Mouse (Mus musculus): ENCODE measurements at regions not wholly inside any gene's neighbourhood (a gene's known extent, or its start where the extent isn't known, plus 50 kb on each side); places are given as distances from the start of the nearest gene placed in this dataset.

- H3K79me2 ChIP-seq (replicated peaks; ENCODE audit: control insufficient read depth, extremely low read depth, insufficient read depth, poor library complexity, severe bottlenecking), result no peaks in the 10 kb centered on the region
- dilution Hi-C loops (cut with MboI; ENCODE audit: extremely low pct_ligation_motif_present, extremely low pct_unique_long_range_greater_than_20kb, low sequenced_read_pairs), result no loop called here
- in situ Hi-C loops (cut with MboI; ENCODE audit: low pct_ligation_motif_present, low pct_unique_long_range_greater_than_20kb, low sequenced_read_pairs), result no loop called here
Observed at GRCm38 (mm10) chr3:29801081-29801480, 719.3 kb downstream of the Egfem1 start.

GRCm38 (mm10) chr3:29774365-29774764 lies 692.5 kb downstream of the Egfem1 start:
- H3K4me2 ChIP-seq (ENCODE audit: insufficient read depth, low read depth, poor library complexity, severe bottlenecking), result no peak overlapping the region
- no peak overlapping the region for H3K27ac ChIP-seq (ENCODE audit: insufficient read depth, low read depth)
- H3K79me2 ChIP-seq (replicated peaks; ENCODE audit: control insufficient read depth, extremely low read depth, insufficient read depth, poor library complexity, severe bottlenecking), result no peaks in the 10 kb centered on the region
- in situ Hi-C loops (cut with MboI; ENCODE audit: low pct_ligation_motif_present, low pct_unique_long_range_greater_than_20kb, low sequenced_read_pairs) (no loop called here), dilution Hi-C loops (cut with MboI; ENCODE audit: extremely low pct_ligation_motif_present, extremely low pct_unique_long_range_greater_than_20kb, low sequenced_read_pairs) (no loop called here)
- no peak overlapping the region for H3K4me3 ChIP-seq (replicated peaks in 1 of 3; ENCODE audit: low read depth in 2 of 3, low read length in 2 of 3, poor library complexity in 1 of 3)
- no peak for TF ChIP-seq HCFC1 (IDR thresholded peaks at IDR 0.05; ENCODE audit: low read depth, low read length)
- TF ChIP-seq TCF12 (IDR thresholded peaks at IDR 0.05; ENCODE audit: low read depth, low read length), result no peak
- no peak for TF ChIP-seq RAD21 (IDR thresholded peaks at IDR 0.05; ENCODE audit: low read depth, low read length)
- no peak for TF ChIP-seq SMC3 (IDR thresholded peaks at IDR 0.05; ENCODE audit: low read depth, low read length)
- TF ChIP-seq MYC (IDR thresholded peaks at IDR 0.05; ENCODE audit: low read depth, low read length), result no peak
- TF ChIP-seq JUND (conservative IDR thresholded peaks at IDR 0.05; ENCODE audit: low read depth, low read length), result no peak
- no peak for TF ChIP-seq TBP (conservative IDR thresholded peaks at IDR 0.05; ENCODE audit: low read depth, low read length)
- no peak for TF ChIP-seq IRF4 (IDR thresholded peaks at IDR 0.05; ENCODE audit: low read depth, low read length)
- no peak for TF ChIP-seq POLR2A (IDR thresholded peaks at IDR 0.05; ENCODE audit: low read depth, low read length)
- TF ChIP-seq ZMIZ1 (IDR thresholded peaks at IDR 0.05; ENCODE audit: low read depth, low read length), result no peak
- no peak for TF ChIP-seq BHLHE40 (IDR thresholded peaks at IDR 0.05; ENCODE audit: low read depth, low read length)
- no peak for TF ChIP-seq CHD1 (IDR thresholded peaks at IDR 0.05; ENCODE audit: low read depth, low read length)
- no peak for TF ChIP-seq CHD2 (IDR thresholded peaks at IDR 0.05; ENCODE audit: low read length)
- no peak for TF ChIP-seq EP300 (IDR thresholded peaks at IDR 0.05; ENCODE audit: low read length)
- TF ChIP-seq POLR2AphosphoS2 (IDR thresholded peaks at IDR 0.05; ENCODE audit: low read depth, low read length), result no peak
- no peak for TF ChIP-seq MXI1 (IDR thresholded peaks at IDR 0.05; ENCODE audit: low read depth, low read length)
- TF ChIP-seq MEF2A (IDR thresholded peaks at IDR 0.05; ENCODE audit: borderline replicate concordance, low read depth, low read length), result no peak
- no peak for TF ChIP-seq MAX (IDR thresholded peaks at IDR 0.05; ENCODE audit: low read length)
- no peaks in the 10 kb centered on the region for H3K27me3 ChIP-seq (replicated peaks)
- no peak for DNase-seq (ENCODE audit: extremely low read depth)
- no peak overlapping the region for H3K9ac ChIP-seq (ENCODE audit: insufficient read depth, low read depth)
- H3K36me3 ChIP-seq (replicated peaks in 1 of 2; ENCODE audit: control insufficient read depth in 1 of 2, insufficient read depth in 1 of 2, low read length in 1 of 2), result no peaks in the 10 kb centered on the region
- peaks cover 0 to 4% of the 10 kb centered on the region in 2 experiments; a peak in 2 of 4 replicates for H3K4me1 ChIP-seq (ENCODE audit: control insufficient read depth in 1 of 2, insufficient read depth in 2 of 2)
- no peaks in the 10 kb centered on the region for H3K9me3 ChIP-seq (replicated peaks; ENCODE audit: low read length)

More at GRCm38 (mm10) chr3:29801081-29801480, 719.3 kb downstream of the Egfem1 start:
- Histone ChIP-seq H3K9me3 (replicated peaks; ENCODE audit: low read length) (no peaks in the 10 kb centered on the region), H3K9ac (ENCODE audit: insufficient read depth, low read depth) (no peak overlapping the region), H3K27ac (ENCODE audit: insufficient read depth, low read depth) (no peak overlapping the region), H3K36me3 (replicated peaks in 1 of 2; ENCODE audit: control insufficient read depth in 1 of 2, insufficient read depth in 1 of 2, low read length in 1 of 2) (no peaks in the 10 kb centered on the region), H3K27me3 (replicated peaks) (no peaks in the 10 kb centered on the region), H3K4me2 (ENCODE audit: insufficient read depth, low read depth, poor library complexity, severe bottlenecking) (no peak overlapping the region), H3K4me3 (replicated peaks in 1 of 3; ENCODE audit: low read depth in 2 of 3, low read length in 2 of 3, poor library complexity in 1 of 3) (no peak overlapping the region), H3K4me1 (ENCODE audit: control insufficient read depth in 1 of 2, insufficient read depth in 2 of 2) (no peaks in the 10 kb centered on the region)
- TF ChIP-seq ZNF384 (IDR thresholded peaks at IDR 0.05; ENCODE audit: low read depth, low read length) (no peak), E2F4 (IDR thresholded peaks at IDR 0.05; ENCODE audit: insufficient replicate concordance, low read depth, low read length) (no peak), USF1 (IDR thresholded peaks at IDR 0.05; ENCODE audit: low read depth, low read length) (no peak), USF2 (conservative IDR thresholded peaks at IDR 0.05; ENCODE audit: low read depth, low read length) (no peak), TCF12 (IDR thresholded peaks at IDR 0.05; ENCODE audit: low read depth, low read length) (no peak), CTCF (conservative IDR thresholded peaks at IDR 0.05 in 1 of 2, IDR thresholded peaks at IDR 0.05 in 1 of 2; ENCODE audit: low read depth in 2 of 2, low read length in 2 of 2) (no peak)
- DNase-seq (ENCODE audit: extremely low read depth), result no peak

Data from CH12.LX (cell line).